Mouse (Mus musculus) thymus, postnatal 10 days (tissue): Measurements from ENCODE around the gene Tpst2.
A peak's percentile ranks its signal among the peaks of the same experiment; 100 is the strongest.

Source experiments
- DNase-seq, 2 experiments: peaks; one replicate each; pipeline ENCODE4 v3.0.0; 2021; ENCODE audit warnings: low spot score in 2 of 2

Gene Tpst2

DNA sequence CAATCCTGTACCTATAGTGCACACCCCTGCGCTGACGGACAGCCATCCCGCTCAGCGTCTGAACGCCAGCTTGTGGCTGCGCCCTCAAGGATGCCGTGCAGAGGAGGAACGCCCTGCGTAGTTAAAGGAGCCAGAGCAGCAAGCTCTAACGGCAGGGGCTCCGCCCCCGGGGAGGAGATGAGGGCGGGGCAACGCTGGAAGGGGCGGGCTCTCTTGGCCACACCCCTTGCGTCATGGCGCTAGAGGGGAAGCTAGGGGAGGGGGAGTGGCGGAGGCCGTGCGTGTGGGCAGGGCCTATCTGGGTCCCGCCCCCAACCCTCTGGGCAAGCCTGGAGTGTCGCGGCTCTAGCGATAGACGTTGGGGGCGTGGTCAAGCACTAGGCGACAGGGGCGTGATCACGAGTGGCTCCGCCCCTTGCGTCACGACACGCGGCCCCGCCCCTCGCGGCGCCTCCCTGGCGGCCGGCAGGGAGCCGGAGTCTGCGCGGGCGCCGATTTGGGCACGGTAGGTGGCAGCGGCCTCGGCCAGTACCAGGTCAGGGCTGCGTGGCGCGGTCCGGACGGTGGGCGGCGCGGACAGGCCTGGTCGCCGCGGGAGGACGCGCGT, at the start of gene Tpst2:
Tpst2 (plus strand) TSS at position 425 of the 607 bp plus-strand sequence.
- DNase-seq, result peak; percentile 100

DNA sequence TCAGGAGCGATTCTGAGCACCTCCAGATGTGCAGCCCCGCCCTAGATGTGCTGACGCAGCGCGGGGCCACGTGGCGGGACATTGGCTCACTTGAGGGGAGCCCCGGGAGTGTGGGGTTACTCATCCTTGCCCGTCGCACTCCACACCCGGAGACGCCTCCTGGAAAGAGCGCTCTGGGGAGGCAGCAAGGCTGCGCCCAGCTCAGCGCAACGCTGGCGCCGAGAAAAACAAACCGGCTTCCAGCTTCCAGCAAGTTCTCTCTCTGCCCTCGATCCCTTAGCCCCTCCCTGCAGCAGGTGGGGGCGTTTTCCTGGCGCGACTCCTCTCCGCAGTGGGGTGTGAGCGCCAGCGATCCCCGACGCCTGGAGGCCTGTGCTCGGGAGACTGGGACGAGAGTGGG, 49.1 kb upstream of the Tpst2 start:
- DNase-seq, result no peak

DNA sequence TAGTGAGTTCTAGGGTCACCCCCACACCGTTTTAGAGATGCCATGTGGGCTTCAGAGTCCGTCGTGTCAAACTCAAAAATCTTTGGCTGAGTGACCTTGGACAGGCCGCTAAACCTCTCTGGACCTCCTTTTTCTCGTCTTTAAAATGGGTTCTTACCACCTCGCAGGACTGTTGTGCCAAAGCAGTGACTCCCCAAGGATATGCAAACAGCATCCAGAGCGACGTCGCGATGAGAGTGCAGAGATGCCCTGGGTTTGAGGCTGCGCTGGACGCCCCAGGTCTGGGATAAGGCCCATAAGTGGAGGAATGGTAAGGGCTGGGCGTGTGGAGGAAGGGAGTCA, 48.6 kb upstream of the Tpst2 start:
- DNase-seq, result no peak

DNA sequence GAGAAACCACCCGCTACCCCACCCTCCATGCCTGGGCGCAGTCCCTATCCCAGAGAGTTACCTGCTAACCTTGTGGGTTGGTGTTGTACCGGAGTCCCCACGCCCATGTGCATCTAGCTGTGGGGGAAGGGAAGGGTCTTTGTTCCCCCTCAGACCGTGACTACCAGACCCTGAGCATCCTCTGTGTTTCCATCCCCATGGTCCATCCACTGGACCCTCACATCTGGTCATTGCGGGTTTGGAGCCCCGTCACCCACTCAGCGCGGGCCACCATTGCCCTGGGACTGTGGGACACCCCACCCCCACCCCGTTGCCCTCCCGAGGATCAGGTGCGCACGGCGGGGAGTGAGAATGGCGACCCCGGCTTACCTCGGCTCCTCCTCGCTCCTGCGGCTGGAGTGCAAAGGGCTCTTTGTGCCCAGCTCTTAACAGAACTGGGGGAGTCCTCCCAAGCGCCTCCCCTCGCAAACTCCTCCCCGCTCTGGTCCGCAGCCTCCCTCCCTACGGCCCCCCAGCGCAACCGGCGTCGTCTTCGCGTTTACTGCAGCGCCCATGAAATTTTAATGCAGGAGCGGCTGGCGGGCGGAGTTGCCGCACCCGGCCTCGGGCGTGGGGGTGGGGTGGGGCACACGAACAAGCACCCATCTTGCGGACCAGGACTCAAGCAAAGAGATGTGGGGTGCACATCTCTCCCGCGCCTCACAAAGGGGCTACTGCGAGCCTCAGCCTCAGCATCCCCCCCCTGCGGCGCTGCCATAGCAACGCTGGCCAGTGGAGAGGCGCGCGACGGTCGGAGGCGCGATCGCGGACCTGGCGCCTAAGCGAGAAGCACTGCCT, 48.0 kb upstream of the Tpst2 start:
- no peak for DNase-seq

DNA sequence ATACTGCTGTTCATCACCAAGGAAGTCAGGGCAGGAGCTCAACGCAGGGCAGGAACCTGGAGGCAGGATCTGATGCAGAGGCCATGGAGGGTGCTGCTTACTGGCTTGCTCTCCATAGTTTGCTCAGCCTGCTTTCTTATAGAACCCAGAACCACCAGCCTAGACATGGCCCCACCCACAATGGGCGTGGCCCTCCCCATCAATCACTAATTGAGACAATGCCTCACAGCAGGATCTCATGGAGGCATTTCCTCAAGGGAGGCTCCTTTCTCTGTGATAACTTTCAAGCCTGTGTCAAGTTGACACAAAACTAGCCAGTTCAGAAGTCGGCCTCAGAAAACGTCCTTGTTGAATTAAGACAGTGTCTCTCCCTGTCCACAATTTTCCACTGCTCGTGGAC, 40.7 kb upstream of the Tpst2 start:
- no peak for DNase-seq

DNA sequence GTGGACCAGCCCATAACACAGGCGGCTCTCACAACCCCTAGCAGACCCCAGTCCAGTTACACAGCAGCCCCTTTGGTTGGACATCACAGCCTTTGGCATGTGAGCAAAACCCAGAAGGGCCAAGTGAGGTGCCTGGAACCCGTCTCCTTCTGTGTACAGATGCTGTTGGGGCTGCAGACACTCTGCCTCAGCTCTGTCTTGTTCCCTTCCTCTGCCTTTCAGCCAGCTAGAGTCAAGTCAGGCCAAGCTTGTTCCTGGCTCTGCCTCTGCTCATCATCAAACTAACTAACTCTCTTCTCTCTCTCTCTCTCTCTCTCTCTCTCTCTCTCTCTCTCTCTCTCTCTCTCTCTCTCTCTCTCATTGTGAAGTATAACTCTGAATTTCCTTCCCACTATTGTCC, 39.9 kb upstream of the Tpst2 start:
- DNase-seq, result no peak

DNA sequence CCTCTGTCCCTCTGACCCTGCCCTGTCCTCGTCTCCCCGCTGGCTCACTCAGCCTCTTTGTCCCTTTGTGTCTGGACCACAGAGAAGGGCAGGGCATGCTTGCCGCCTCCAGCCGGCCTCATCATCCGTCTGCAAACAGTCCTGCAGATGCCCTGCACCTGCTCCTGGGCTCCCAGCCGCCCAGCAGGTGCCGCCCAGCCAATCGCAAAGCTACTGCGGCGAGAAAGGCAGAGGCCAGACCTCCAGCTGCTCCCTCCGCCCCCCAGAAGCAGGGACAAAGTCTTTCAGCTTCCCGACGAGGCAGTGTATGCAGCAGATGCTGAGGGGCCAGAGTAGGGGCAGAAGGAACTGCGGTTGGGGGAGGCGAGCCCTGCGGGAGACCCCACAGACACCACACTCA, 39.1 kb upstream of the Tpst2 start:
- DNase-seq, result peak; percentile 49 to 62

DNA sequence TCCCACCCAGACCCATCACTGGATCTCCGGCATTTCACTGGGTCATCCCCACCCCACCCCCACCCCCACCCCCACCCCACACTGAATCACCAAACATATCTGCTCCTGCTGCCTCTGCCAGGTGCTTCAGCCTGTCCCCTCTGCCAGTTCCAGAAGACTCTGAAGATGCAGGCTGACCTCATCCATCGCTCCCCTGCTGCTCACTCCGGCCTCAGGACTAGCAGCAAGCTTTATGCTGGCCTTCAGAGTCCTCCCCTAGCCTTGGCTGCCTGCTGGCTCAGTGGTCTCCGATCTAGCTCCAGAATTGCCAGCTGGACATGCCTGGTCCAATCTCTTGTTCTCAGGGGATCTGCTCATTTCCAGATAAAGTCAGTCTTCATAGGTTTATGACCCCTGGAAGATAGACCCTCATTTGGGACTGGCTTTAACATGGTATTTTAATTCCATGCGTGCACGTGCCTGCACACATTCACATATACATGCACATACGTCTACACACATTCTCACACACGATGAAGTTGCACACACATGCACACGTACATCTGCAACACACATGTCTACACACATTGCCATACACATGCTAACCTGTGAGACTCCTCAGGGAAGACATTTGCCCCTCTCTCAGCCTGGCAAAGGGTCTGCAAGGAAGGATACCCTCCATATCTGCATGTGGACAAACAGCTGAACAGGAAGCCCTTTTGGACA, 38.5 kb upstream of the Tpst2 start:
- DNase-seq, result no peak

DNA sequence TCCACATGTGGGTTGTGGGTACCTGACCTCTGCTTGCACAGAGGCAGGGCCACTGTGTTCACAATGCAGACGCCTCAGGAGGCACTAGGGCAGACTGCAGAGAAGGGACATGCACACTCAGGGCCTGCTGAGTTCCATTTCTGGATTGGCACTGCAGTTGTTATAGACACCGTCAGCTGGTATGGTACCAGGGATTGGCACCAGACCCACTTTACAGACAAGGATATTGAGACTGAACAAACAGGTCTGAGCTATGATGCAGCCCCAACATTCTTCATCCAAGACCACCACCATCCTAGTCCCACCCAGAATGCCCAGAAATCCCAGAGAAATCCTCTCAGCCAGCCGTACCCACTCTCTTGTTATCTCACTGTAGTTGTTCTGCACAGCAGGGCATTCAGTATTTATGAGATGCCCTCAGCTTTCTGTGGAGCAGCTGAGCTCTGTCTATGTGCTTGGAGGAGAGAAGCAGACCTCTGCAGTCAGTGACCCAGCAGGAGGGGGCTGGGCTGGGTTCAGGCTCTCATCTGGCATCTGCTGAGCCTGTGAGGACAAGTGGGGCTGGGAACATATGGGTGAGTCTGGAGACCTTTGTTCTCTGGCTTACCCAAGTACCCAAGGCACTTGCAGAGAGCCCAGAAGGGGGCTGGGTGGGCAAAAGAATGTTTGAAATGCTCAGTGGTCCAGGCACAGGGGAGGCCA, 37.6 kb upstream of the Tpst2 start:
- no peak for DNase-seq

DNA sequence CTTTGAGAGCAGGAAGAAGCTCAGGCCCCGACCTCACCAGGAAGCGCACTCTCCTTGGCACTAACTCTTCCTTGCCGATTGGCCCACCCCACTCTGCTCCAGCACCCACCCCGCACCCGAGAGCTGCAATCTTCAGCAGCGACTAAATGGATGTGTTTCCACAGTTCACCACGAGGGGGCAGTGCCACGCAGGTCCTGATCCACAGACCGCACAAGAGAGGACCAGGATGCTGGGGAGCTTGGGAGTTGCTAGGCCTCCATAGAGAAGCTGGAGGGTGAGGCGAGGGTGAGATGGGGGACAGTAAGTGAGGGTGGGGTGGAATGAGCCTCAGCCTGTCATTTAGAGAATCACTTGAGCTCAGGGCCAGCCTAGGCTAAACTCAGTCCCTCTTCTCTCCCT, 35.7 kb upstream of the Tpst2 start:
- DNase-seq, result peak; percentile 74 to 91

DNA sequence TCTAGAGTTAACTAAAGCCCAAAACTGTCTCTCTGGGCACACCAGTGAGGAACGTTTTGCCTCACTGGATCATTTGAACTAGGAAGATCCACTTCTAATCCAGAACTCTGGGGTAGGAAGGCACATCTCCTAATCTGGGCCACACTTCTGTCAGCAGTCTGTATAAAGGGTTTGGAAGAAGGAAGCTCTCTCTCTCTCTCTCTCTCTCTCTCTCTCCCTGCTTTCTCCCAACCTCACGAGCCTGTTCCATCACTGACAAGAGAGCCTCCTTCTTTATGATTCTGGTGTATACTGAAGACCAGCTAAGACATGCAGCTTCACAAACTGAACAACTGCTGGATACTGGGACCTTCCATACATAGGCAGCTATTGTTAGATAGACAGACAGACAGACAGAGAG, 34.6 kb upstream of the Tpst2 start:
- no peak for DNase-seq

DNA sequence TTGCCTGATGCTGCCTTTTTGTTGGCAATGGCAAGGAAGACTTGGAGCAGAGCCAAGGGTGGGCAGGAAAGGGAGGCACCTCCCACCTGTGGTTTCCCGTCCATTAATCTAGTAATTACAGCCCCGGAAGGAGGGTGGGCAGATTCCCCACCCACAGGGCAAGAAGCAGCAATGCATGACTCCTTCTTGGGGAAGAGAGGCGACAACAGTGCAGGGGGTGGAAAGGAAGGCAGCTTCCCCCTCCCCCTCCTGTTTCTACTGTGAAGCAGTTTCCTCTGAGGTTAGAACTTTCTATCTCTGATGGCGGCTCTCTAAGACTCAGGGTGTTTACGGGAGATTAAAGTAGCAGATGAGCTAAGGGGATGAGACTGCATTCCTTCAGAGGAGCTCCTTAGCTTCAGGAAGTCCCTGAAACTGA, 34.1 kb upstream of the Tpst2 start:
- no peak for DNase-seq

DNA sequence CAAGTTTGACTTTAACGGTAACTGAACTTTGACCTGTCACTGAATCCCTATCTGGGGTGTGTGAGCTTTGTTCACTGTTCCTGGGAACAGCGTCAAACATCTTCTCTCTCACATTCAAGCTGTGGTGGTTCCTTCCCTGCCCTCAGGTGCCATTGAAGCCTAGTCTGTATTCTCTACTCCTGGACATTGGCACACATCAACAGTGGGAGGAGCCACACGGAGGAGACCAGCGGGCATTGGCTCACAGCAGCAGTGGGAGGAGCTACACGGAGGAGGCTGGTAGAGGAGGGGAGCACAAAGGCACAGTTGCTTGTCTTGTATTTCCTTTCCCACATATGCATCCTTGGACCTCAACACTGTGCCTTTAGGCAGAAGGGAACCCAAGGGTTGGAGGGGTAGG, 33.5 kb upstream of the Tpst2 start:
- no peak for DNase-seq

DNA sequence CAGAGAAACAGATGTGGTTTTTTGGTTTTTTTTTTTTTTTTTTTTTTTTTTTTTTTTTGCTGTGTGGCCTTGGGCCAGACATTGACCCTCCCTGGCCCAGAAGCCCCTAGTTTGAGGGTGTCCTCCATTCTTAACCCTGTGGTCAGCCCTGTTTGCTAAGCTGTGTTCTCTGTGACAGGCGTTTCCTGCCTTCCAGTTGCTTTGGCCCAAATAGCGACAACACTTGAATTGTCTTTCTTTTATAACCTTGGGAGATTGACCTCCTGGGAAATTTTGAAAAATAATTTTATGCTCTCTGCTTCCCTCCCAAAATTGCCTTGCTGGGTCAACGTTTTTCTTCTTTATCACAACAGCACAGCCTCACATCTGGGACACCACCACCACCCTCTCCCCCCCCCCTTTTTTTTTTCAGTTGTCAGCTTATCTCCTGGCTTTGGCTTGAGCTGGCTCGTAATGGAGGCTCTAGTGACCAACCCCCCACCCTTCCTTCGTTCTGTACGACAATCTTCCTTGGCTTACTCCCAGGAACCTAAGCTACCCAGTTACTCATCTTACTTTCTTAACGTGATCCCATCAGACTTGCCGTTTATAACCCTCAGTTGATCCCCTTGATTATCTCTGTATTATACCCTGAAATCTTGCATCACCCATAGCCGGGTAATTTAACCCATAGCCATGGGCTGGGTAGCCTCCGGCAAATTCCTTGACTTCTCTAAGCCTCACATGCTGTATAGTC, 32.8 kb upstream of the Tpst2 start:
- DNase-seq, result no peak

DNA sequence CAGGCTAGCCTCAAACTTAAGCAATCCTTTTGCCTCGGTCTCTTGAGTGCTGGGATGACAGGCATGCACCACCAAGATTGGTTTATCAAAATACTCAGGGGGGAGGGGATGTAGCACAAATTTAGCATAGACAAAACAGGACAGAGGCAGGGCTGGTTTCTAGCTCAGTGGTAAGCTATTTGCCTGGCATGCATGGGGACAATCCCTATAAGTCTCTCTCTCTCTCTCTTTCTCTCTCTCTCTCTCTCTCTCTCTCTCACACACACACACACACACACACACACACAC, 32.3 kb upstream of the Tpst2 start:
- no peak for DNase-seq

DNA sequence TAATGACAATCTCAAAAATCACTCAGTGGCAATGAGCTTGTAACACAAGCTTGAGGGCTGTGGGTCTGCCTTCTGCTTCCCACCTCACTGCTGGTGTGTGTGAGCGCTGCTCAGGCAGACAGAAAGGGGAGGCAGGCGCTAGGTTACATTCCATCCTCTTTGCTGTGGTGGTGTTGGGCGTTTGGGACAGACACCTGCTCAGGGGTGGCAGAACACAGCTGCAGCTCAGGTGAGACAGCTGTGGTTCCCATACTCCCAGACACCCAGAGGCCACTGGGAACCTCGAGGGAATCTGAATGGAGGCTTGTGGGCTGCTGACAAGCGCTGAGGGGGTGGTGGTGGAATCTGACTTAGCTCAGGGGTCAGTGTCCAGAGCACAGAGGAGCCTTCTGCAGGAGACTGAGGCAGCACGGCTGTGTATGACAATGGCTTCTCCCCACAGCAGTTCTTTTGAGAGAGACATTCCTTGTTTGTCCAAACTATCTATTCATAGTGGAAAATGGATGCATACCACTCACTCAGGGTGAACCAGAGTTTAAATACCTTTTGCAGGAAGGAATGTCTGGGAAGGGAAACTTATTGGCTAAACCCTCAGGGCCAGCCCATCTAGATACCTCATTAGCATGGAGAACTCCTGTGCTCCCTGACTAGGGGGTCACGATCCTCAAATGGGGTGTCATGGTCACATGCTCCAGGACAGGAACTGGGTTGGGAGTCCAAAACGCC, 31.4 kb upstream of the Tpst2 start:
- DNase-seq, result no peak

DNA sequence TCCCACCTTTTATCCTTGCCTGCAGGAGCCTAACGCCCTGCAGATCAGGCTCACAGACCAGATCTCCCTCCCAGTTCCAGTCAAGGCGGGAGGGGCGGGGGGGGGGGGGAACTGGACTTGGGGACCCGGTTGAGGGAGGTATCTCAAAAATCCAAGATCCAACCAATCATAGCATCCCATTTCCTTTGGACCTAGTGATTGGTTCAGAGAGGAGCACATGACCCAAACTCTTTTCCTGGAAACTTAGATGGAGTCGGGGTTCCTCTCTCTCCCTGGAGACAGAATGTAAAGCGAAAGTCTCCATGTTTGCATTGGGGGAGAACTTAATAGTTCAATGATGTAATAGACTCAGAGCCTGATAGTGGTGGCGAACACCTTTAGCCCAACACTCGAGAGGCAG, 29.1 kb upstream of the Tpst2 start:
- DNase-seq, result no peak

DNA sequence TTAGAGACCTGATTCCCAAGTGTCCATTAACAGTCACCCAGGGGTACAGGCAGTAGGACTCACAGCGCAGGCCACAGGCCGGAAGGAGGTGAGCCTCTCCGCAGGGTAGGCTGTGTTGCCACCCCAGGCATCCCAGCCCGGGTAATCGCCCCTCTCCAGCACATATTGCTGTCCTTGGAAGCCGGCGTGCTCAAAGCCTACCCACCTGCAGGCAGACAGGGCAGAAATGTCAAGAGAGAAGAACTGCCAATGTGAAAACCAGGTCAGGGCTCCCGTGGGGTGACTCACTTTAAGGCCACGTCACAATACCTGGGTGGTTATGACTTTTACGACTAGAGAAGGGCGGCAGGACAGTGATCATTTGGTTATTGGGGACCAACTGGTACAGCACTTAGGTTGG, 27.4 kb upstream of the Tpst2 start:
- DNase-seq, result no peak

DNA sequence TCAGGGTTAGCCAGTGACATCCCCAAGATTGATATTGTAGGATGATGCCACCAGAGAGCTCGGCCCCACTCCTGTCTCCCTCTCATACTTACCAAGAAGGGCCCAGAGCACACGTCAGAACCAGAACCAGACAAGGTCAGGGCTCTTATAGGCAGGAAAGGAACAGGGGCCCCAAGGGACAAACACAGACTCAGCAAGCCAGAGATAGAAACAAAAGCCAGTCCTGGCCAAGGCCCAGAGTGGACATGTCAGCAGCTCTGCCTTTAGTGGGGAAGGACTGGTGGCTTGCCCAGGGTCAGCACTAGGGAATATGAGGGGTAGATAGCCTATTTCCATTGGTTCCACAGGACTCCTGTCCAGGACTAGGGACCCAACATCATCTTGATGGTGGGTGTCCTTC, 24.1 kb upstream of the Tpst2 start, which contains the start of gene Cryba4:
Cryba4 (minus strand) TSS at position 119 of the 400 bp plus-strand sequence.
- no peak for DNase-seq

DNA sequence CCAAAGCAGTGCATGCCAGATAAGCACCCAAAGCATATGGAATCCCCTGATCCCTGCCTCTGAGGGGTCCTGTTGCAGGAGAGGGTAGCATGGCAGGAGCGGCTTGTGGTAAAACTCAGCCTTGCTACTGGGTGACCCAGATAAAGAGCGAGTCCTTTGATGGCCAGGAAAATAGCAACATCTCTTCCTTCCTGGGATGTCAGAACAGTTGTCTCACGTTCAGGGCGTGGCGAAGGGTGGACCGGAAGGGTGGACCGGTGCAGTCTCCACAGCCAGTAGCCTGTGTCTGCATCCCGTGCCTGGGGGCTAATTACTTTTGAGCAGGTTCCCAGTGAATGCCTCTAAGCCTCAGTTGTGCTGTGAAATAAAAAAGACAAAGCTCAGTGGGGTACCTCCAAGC, 23.3 kb upstream of the Tpst2 start:
- no peak for DNase-seq

DNA sequence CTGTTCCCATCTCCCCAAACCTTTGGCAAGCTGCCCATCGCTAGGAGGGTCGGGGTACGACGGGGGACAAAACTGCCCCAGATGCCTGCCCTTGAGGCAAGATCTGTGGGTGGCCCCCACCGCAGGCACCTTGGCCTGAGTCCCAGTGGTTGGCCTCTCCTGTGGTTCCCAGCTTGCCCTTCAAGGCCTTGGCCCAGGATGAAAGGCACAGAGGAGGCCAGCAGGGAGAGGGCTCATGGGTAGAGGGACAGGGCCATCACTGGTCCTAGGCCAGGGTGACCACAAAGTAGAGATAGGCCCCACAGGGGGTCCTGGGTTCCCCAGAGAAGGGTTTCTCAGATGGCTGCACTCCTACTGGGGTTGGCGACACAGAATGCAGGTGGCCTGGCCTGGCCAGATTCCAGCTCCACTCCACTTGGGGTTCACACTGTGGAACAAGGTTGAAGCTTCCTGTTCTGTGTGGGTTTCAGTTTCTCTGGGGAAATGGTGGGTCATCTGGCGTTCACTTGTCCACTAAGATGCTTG, 22.1 kb upstream of the Tpst2 start:
- no peak for DNase-seq
